Mouse (Mus musculus) left cerebral cortex, postnatal 36 days (tissue): Measurements from ENCODE around the gene Aldoart2. TPM values are rescaled to one million over a fixed set of nuclear protein-coding genes. Genes with fewer than 3 reads are reported as not detected.
"Not testable (repeated sequence)": the region's sequence is repeated elsewhere in the genome, so short reads cannot be mapped to it uniquely, and the experiment has no call there.

Experiments
- DNase-seq, 2 experiments: peaks; one replicate each; pipeline ENCODE4 v3.0.0; 2021 to 2022; ENCODE audit warnings: low spot score in 2 of 2, mixed read lengths in 1 of 2
- intact Hi-C: fragments of 180-260 bp; cut with DNase I; formaldehyde crosslinking; loops from one replicate; pipeline ENCODE4 v1.15.1; 2025
- total RNA-seq, 2 experiments: library from RNA; stranded (reverse); gene quantifications; 2 replicates each; pipeline ENCODE4 v1.2.3; 2021

The Aldoart2 gene
- total RNA-seq, 2 experiments from 2014 or later: not detected

- no peak for DNase-seq
- intact Hi-C loops: no loop called here
Measured at GRCm38 (mm10) chr12:55571181-55571580, 6.1 kb downstream of the Aldoart2 start.

DNA sequence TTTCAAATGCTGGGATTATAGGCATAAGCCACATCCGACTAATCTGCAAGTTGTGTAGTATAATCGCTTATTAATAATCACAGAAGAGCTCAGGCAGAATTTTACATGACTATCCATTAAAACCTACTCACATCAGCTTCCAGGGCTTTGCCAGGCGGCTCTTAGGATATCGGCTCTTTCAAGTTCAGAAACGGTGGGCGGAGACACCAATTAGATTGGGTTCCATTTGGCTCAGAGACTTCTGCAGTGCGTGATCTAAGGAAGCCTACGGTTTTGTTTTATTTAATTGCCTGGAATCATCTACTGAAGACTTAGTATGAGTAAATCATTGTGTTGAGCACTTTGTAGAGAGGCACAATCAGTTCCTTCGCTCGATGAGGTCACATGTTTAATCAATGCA is 6.6 kb downstream of the Aldoart2 start:
- intact Hi-C loops: no loop called here
- DNase-seq: no peak

GRCm38 (mm10) chr12:55573089-55573488 is 8.1 kb downstream of the Aldoart2 start:
- intact Hi-C loops: no loop called here

DNA sequence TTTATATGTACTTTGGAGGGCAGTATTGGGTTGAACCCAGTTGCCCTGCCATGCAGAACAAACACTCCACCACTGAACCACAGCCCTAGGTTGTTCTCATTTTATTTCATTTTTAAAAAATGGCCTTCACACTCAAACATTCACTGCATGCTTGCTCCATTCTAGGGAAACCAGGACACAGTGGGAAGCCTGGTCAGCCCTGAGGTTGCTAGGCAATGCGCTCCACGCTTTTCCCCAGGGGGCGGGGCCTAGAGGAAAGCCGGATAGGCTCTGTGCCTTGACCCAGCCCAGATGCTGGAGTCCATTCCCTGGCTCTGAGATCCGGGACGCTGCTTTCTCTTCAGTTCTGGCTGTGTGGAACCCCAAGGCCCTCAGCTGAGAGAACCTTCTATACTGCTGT is 8.8 kb downstream of the Aldoart2 start:
- intact Hi-C loops: no loop called here
- DNase-seq: no peak

More at GRCm38 (mm10) chr12:55573089-55573488, 8.1 kb downstream of the Aldoart2 start:
- no peak for DNase-seq

DNA sequence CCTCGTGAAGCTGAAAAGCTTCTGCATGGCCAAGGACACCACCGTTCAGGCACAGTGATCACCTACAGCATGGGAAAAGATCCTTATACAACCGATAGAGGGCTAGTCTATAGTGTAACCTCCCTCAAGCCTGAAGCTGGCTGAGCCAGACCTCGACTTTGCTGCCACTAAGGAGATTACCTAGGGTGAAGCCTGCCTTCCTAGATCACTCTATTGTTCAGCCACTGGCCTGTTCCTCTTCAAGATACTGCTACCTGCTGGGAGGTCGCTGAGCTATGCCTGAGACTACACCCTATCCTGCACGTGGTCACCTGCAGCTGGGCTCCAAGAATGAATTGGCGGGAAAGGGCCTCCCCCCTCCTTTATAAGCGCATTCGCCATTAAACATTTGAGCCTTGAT is 21.9 kb downstream of the Aldoart2 start:
- DNase-seq, intact Hi-C loops: not testable (repeated sequence)

GRCm38 (mm10) chr12:55598537-55598886 is 33.5 kb downstream of the Aldoart2 start:
- intact Hi-C loops: no loop called here
- DNase-seq: no peak

GRCm38 (mm10) chr12:55598887-55599561 is 34.0 kb downstream of the Aldoart2 start, which contains the start of gene Insm2:
Gene Insm2 (plus strand): TSS chr12:55599427.
- DNase-seq: peak; percentile 11 to 17
- intact Hi-C loops: no loop called here

DNA sequence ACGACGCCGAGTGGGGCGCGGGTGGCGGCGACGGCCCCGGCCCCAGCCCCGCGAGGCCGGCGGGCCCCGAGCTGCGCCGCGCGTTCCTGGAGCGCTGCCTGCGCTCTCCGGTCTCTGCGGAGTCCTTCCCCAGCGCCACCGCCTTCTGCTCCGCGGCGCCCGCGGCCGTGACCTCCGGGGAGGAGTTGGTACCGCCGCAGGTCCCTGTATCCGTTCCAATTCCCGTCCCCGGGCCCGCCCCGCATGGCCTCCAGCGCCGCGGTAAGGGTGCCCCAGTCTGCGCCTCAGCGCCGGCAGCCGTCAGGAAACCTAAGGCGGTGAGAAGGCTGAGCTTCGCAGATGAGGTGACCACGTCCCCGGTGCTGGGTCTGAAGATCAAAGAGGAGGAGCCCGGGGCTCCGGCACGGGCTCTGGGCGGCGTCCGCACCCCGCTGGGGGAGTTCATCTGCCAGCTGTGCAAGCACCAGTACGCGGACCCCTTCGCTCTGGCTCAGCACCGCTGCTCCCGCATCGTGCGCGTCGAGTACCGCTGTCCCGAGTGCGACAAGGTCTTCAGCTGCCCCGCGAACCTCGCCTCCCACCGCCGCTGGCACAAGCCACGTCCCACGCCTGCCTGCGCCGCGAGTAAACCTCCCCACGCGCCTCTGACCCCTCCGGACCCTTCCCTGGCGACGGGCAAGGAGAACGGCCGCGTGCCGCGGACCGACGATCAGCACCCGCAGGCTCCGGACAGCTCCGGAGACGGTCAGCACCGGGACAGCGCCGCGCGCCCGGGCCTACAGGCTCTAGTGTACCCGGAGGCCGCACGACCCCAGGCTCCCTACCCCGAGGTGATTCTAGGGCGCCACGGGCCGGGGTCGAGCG is 34.8 kb downstream of the Aldoart2 start:
- peak; percentile 25 to 40 for DNase-seq

GRCm38 (mm10) chr12:55600503-55600994 is 35.5 kb downstream of the Aldoart2 start:
- no peak for DNase-seq
- intact Hi-C loops: no loop called here

More for the DNA sequence above, 34.8 kb downstream of the Aldoart2 start:
- intact Hi-C loops: no loop called here

DNA sequence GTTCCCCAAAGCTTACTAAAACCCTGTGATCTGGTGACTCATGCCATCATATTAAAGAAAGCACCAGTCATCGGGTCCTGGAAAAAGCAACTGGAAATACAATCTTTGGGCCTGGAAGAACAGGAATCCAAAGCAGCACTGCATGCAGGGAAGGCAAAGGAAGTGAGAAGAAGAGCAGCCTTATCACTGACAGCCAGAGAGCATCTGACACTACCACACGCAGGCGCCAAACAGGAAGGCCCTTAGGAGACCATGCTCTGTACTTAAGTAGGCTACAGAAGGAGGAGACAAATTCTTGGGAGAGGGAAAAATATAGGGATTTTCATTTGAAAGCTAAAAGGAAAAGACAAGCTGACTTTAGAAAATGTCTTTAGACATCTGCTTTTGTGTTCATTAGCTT is 39.4 kb downstream of the Aldoart2 start:
- no peak for DNase-seq
- intact Hi-C loops: no loop called here

DNA sequence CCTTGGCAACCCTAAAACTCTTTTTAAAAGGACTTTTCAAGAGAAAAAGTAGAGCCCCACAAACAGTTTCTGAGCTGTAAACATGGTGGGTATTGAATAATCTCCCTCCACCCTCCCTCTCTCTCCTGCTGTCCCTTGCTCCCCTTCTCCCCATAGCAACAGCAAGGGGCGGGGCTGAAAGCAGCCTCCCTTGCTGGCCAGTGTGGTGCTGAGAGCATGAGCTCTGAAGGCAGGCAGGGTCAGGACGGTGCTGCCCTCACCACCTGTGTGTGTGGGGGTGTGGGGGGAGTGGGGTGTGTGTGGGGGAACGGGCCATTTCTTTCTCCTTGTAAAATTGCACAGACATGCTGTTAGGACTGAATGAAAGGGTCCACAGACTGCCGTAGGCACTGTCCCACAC is 42.9 kb downstream of the Aldoart2 start:
- intact Hi-C loops: no loop called here
- DNase-seq: no peak

DNA sequence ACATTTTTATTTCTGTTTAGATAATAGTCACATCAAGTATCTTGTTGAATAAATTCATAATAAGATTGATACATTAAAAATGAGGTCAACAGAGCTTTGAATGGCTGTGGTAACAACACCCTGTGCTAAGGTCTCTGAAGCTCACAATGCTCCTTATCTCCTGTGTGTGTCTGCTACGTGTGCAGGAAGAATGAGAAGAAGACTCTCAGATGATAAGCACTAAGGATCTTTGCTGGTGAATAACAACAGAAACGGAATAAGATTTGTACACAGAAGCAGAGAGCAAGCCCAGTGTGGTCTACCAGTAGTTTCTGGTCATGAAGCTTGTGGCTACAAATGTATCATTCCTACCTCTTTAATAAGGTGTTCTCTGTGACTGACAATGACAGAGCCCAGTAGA is 45.8 kb downstream of the Aldoart2 start:
- intact Hi-C loops: no loop called here
- DNase-seq: no peak

Other genes with a start within 250 kb of the Aldoart2 start
- gene Psma6, start 181.0 kb upstream of the Aldoart2 start, total RNA-seq: 100 to 1,000 TPM; 129 to 136 TPM
- gene Nfkbia, start 72.6 kb upstream of the Aldoart2 start, total RNA-seq: 10 to 100 TPM; 27.5 to 33.9 TPM
- gene Insm2, start 34.2 kb downstream of the Aldoart2 start, total RNA-seq: under 1 TPM in 1 of 2 experiments, not detected in 1; 0.35 TPM